Mouse (Mus musculus) bone marrow macrophage, adult 2 months (primary cell): ENCODE results near the gene Cdpf1.
A peak's percentile ranks its signal among the peaks of the same experiment; 100 is the strongest.

ENCODE experiments used
- CTCF ChIP-seq: IDR thresholded peaks from 2 replicates; pipeline ENCODE4 v1.5.1; 2012; ENCODE audit warnings: low read depth, mild to moderate bottlenecking, low read length, moderate library complexity
- POLR2A ChIP-seq: IDR thresholded peaks from 2 replicates; pipeline ENCODE4 v1.6.1; 2012; ENCODE audit warnings: mild to moderate bottlenecking, low read depth, low read length, borderline replicate concordance

DNA sequence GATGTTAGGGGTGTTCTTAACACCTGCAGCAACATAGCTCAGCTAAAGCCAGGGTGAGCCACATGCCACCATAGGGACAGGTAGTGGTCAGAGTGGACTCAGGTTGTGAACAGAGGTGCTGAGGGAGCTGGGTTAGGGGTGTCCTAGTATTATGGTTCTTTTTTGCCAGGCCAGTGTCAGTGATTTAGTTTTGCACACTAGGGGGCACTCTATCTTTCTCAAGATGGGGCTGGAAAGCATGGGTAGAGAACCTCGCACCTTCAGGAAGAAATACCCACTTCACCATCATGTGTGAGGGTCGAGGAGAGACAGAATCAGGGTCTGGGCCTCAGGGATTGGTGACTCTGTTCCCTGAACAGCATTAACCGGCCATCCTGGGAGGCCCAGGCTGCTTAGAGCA, 23.8 kb upstream of the Cdpf1 start:
- TF ChIP-seq CTCF (peak; percentile 28), POLR2A (no peak)
